Mouse (Mus musculus) E14TG2a.4 (cell line): ENCODE data around the gene Lmo4.

ENCODE experiments used
- H3K27me3 ChIP-seq: 2 replicates; pipeline ENCODE4 v1.6.1; 2014; ENCODE audit warnings: low read length, control low read depth; ENCODE audit not compliant: insufficient read depth
- H3K36me3 ChIP-seq: 2 replicates; pipeline ENCODE4 v1.6.1; 2014; ENCODE audit warnings: low read length, control low read depth; ENCODE audit not compliant: insufficient read depth
- H3K4me1 ChIP-seq: replicated peaks from 2 replicates; pipeline ENCODE4 v1.6.1; 2014; ENCODE audit warnings: low read depth, low read length, control low read depth
- H3K4me3 ChIP-seq: replicated peaks from 2 replicates; pipeline ENCODE4 v1.5.1; 2014; ENCODE audit warnings: mild to moderate bottlenecking, low read length
- H3K9me3 ChIP-seq: 2 replicates; pipeline ENCODE4 v1.6.1; 2014; ENCODE audit warnings: low read length, control low read depth
- CTCF ChIP-seq: conservative IDR thresholded peaks from 2 replicates; pipeline ENCODE4 v1.5.1; 2014; ENCODE audit warnings: low read length
- NANOG ChIP-seq: IDR thresholded peaks from 2 replicates; pipeline ENCODE4 v1.6.1; 2014; ENCODE audit warnings: borderline replicate concordance, low read length, mixed read lengths
- POU5F1 ChIP-seq: IDR thresholded peaks from 2 replicates; pipeline ENCODE4 v1.6.1; 2014; ENCODE audit warnings: low read length, borderline replicate concordance

The Lmo4 gene

GRCm38 (mm10) chr3:144171749-144172148, 33.3 kb downstream of the Lmo4 start:
- Histone ChIP-seq H3K27me3 (peaks cover 17% of the 10 kb centered on the region), H3K4me3 (no peak overlapping the region), H3K36me3 (no peaks in the 10 kb centered on the region), H3K9me3 (peaks cover 11% of the 10 kb centered on the region), H3K4me1 (peaks cover 19% of the 10 kb centered on the region)
- TF ChIP-seq CTCF: no peak
- TF ChIP-seq NANOG: peak; percentile 50; the same call in 1 of the 2 replicates
- TF ChIP-seq POU5F1: no peak

- TF ChIP-seq CTCF (no peak), NANOG (no peak), POU5F1 (no peak)
- Histone ChIP-seq H3K4me3 (no peak overlapping the region), H3K9me3 (peaks cover 11% of the 10 kb centered on the region), H3K36me3 (no peaks in the 10 kb centered on the region), H3K27me3 (peaks cover 7% of the 10 kb centered on the region), H3K4me1 (peaks cover 19% of the 10 kb centered on the region)
Observed at GRCm38 (mm10) chr3:144170539-144170938, 34.5 kb downstream of the Lmo4 start.

- Histone ChIP-seq H3K36me3 (no peaks in the 10 kb centered on the region), H3K27me3 (no peaks in the 10 kb centered on the region), H3K4me3 (no peak overlapping the region), H3K9me3 (peaks cover 8% of the 10 kb centered on the region; the same call in 1 of the 2 replicates), H3K4me1 (peaks cover 17% of the 10 kb centered on the region)
- no peak for TF ChIP-seq POU5F1
- TF ChIP-seq NANOG: no peak
- TF ChIP-seq CTCF: no peak
Observed at GRCm38 (mm10) chr3:144166439-144167155, 38.4 kb downstream of the Lmo4 start.

GRCm38 (mm10) chr3:144165439-144165838, 39.6 kb downstream of the Lmo4 start:
- Histone ChIP-seq H3K9me3 (peaks cover 2% of the 10 kb centered on the region; the same call in 1 of the 2 replicates), H3K36me3 (no peaks in the 10 kb centered on the region), H3K4me3 (no peak overlapping the region), H3K4me1 (peaks cover 12% of the 10 kb centered on the region), H3K27me3 (no peaks in the 10 kb centered on the region)
- no peak for TF ChIP-seq CTCF
- TF ChIP-seq POU5F1: no peak
- TF ChIP-seq NANOG: no peak

DNA sequence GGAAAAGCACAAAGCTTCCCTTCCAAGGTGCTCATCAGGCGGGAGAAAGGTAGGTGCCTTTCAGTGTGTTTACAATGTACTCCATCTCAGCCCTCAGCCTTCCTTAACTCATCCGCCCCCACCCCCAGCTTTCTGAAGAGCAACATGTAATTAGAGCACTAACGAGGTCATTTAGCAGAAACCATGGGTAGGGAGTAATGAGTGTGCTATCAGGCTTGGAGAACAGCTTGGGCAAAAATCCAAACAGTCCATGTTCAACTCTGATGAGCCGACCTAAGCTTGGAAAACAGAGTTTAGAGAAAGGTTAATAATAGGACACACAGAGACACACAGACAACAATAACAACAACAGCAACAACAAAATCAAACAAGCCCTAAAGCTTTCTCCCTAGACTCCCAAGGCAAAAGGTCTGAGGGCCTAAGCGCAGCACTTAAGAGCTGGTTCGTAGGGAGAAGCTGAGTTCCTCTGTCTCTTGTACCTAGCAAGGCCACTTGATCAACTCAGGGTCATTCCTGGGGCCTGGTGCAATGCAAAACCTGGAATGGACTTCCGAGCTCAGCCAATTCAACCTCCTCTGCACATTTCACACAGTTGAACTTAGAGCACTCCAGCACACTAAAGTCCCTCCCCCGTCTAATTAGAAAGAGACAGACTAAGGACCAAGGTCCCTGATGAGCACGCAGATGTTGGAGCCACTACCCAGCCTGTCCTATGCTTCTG, 40.2 kb downstream of the Lmo4 start:
- H3K4me3 ChIP-seq: no peak overlapping the region
- no peaks in the 10 kb centered on the region for H3K9me3 ChIP-seq
- H3K27me3 ChIP-seq: no peaks in the 10 kb centered on the region
- no peak for TF ChIP-seq POU5F1
- no peak for TF ChIP-seq CTCF
- TF ChIP-seq NANOG: no peak
- H3K36me3 ChIP-seq: no peaks in the 10 kb centered on the region
- H3K4me1 ChIP-seq: peaks cover 12% of the 10 kb centered on the region

GRCm38 (mm10) chr3:144163718-144164117, 41.3 kb downstream of the Lmo4 start:
- peaks cover 12% of the 10 kb centered on the region for H3K4me1 ChIP-seq
- no peaks in the 10 kb centered on the region for H3K27me3 ChIP-seq
- H3K9me3 ChIP-seq: no peaks in the 10 kb centered on the region
- no peak overlapping the region for H3K4me3 ChIP-seq
- TF ChIP-seq CTCF: no peak
- TF ChIP-seq POU5F1: no peak
- TF ChIP-seq NANOG: no peak
- no peaks in the 10 kb centered on the region for H3K36me3 ChIP-seq

GRCm38 (mm10) chr3:144162156-144162555, 42.9 kb downstream of the Lmo4 start:
- Histone ChIP-seq H3K4me3 (no peak overlapping the region), H3K36me3 (no peaks in the 10 kb centered on the region), H3K27me3 (no peaks in the 10 kb centered on the region), H3K4me1 (peaks cover 15% of the 10 kb centered on the region), H3K9me3 (no peaks in the 10 kb centered on the region)
- no peak for TF ChIP-seq NANOG
- no peak for TF ChIP-seq CTCF
- no peak for TF ChIP-seq POU5F1

DNA sequence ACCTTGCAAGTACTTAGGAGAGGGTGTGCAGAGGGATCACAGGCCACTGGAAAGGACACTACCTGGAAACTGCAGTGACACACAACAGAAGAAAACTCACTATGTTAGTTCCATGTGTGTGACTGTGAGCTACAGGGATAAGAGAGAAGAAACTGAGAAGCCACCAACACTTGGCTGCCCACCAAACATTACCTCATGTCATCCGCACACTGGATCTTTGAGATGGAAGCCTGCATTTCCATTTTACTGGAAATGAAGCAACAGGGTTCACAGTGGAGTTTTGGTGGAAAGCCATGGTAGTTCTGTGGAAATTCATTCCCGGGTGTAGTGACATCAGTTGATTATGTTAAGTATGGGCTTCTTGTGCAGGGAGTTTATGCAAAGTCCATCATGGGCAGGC, 43.8 kb downstream of the Lmo4 start:
- H3K4me1 ChIP-seq: peaks cover 15% of the 10 kb centered on the region
- TF ChIP-seq CTCF: no peak
- no peak for TF ChIP-seq POU5F1
- TF ChIP-seq NANOG: no peak
- no peaks in the 10 kb centered on the region for H3K36me3 ChIP-seq
- no peak overlapping the region for H3K4me3 ChIP-seq
- H3K9me3 ChIP-seq: no peaks in the 10 kb centered on the region
- no peaks in the 10 kb centered on the region for H3K27me3 ChIP-seq

- no peaks in the 10 kb centered on the region for H3K9me3 ChIP-seq
- H3K27me3 ChIP-seq: no peaks in the 10 kb centered on the region
- H3K36me3 ChIP-seq: no peaks in the 10 kb centered on the region
- no peak for TF ChIP-seq CTCF
- no peak for TF ChIP-seq POU5F1
- TF ChIP-seq NANOG: no peak
- H3K4me1 ChIP-seq: 0 out of 2 replicates have a peak, but pooled peaks cover 6% of the 10 kb centered on the region
- H3K4me3 ChIP-seq: no peak overlapping the region
Observed at GRCm38 (mm10) chr3:144155746-144156145, 49.3 kb downstream of the Lmo4 start.
